In genomic region chr10:126979636-126980151, GRCm38 (mm10) we compare ENCODE assay signal across 8 mouse cellular contexts. TPM values are rescaled to one million over a fixed set of nuclear protein-coding genes. Genes with fewer than 3 reads are reported as not detected.
DNase-seq lines count a peak whose midpoint lies in the region; ATAC-seq and TF ChIP-seq lines count a peak whose summit lies in the region.

No protein-coding gene starts in this region.

- H3K9ac ChIP-seq in forebrain, embryonic 16.5 days (replicated peaks; ENCODE audit: low read depth, low read length): peak overlapping the region; percentile 92
- peak overlapping the region; percentile 99 for H3K9ac ChIP-seq in limb, embryonic 14.5 days (ENCODE audit: low read depth, low read length, severe bottlenecking)

- H3K79me2 ChIP-seq in myocyte (ENCODE audit: control insufficient read depth, insufficient read depth): peaks cover 51% of the 10 kb centered on the region

- peak; percentile 98 for DNase-seq in heart, adult 11 months
- no peak for DNase-seq in heart, postnatal 25 days (ENCODE audit: low spot score)
- DNase-seq in induced T-regulatory cell, adult 2 months (ENCODE audit: low read depth): peak; percentile 53
- no peak for DNase-seq in limb, embryonic 14.5 days (ENCODE audit: low spot score)
- DNase-seq in thymus, postnatal 10 days (ENCODE audit: low spot score in 2 of 2): peak; percentile 25 to 31

- H3K36me3 ChIP-seq in forebrain, embryonic 16.5 days (ENCODE audit: control insufficient read depth, insufficient read depth): no peaks in the 10 kb centered on the region
- H3K36me3 ChIP-seq in limb, embryonic 14.5 days (ENCODE audit: control insufficient read depth, insufficient read depth, low read length): peaks cover 21% of the 10 kb centered on the region
- H3K36me3 ChIP-seq in myocyte (ENCODE audit: control insufficient read depth, insufficient read depth): no peaks in the 10 kb centered on the region

- no peak for TF ChIP-seq POLR2A in limb, embryonic 14.5 days (IDR thresholded peaks at IDR 0.05; ENCODE audit: borderline replicate concordance, extremely low read depth, insufficient read depth, insufficient read length)
- TF ChIP-seq POLR2A in myocyte (IDR thresholded peaks at IDR 0.05; ENCODE audit: insufficient read length, low read depth): peak; percentile 0

- H3K27ac ChIP-seq in brown adipose tissue, adult 24 weeks (replicated peaks; ENCODE audit: low read depth, low read length): peak overlapping the region; percentile 92
- peak overlapping the region; percentile 100 for H3K27ac ChIP-seq in forebrain, embryonic 16.5 days (ENCODE audit: low read length)
- peak overlapping the region; percentile 99 for H3K27ac ChIP-seq in limb, embryonic 14.5 days (replicated peaks; ENCODE audit: low read depth, low read length)

- ATAC-seq in forebrain, embryonic 16.5 days: no peak
- ATAC-seq in limb, embryonic 14.5 days (ENCODE audit: low FRiP score, low read depth): no peak

- intact Hi-C loops in heart, postnatal 25 days (cut with DNase I): no loop called here

- peak overlapping the region; percentile 98 for H3K4me3 ChIP-seq in brown adipose tissue, adult 24 weeks (ENCODE audit: insufficient read depth, low read depth, low read length)
- H3K4me3 ChIP-seq in forebrain, embryonic 16.5 days (replicated peaks; ENCODE audit: low read length): peak overlapping the region; percentile 90
- H3K4me3 ChIP-seq in limb, embryonic 14.5 days (replicated peaks; ENCODE audit: low read length): peak overlapping the region; percentile 97
- H3K4me3 ChIP-seq in myocyte: peak overlapping the region; percentile 84

- no peaks in the 10 kb centered on the region for H3K27me3 ChIP-seq in forebrain, embryonic 16.5 days (replicated peaks; ENCODE audit: control insufficient read depth, insufficient read depth, low read length)
- no peaks in the 10 kb centered on the region for H3K27me3 ChIP-seq in limb, embryonic 14.5 days (ENCODE audit: control insufficient read depth, insufficient read depth, low read length)
- H3K27me3 ChIP-seq in myocyte (ENCODE audit: control insufficient read depth, insufficient read depth, insufficient read length): no peaks in the 10 kb centered on the region

- H3K9me3 ChIP-seq in forebrain, embryonic 16.5 days (ENCODE audit: control insufficient read depth, low read length): no peaks in the 10 kb centered on the region
- no peaks in the 10 kb centered on the region for H3K9me3 ChIP-seq in limb, embryonic 14.5 days (ENCODE audit: control insufficient read depth, low read length)

- H3K4me1 ChIP-seq in brown adipose tissue, adult 24 weeks (ENCODE audit: control insufficient read depth, insufficient read depth, insufficient read length, low read length): peaks cover 27% of the 10 kb centered on the region
- peaks cover 47% of the 10 kb centered on the region for H3K4me1 ChIP-seq in forebrain, embryonic 16.5 days (replicated peaks; ENCODE audit: control insufficient read depth, insufficient read depth, low read length)
- H3K4me1 ChIP-seq in limb, embryonic 14.5 days (ENCODE audit: control insufficient read depth, insufficient read depth, low read length): peaks cover 46% of the 10 kb centered on the region

- H3ac ChIP-seq in myocyte (ENCODE audit: control insufficient read depth, insufficient read length): peak overlapping the region; percentile 91

- WGBS in forebrain, embryonic 16.5 days: 0% methylated on average over 41 of the region's 57 CpGs
- 0% methylated on average over 23 of the region's 57 CpGs for WGBS in limb, embryonic 14.5 days

- H3K4me2 ChIP-seq in forebrain, embryonic 16.5 days (ENCODE audit: low read length): peak overlapping the region; percentile 77
- peak overlapping the region; percentile 98 for H3K4me2 ChIP-seq in limb, embryonic 14.5 days (replicated peaks; ENCODE audit: low read depth, low read length, severe bottlenecking)
- peak overlapping the region; percentile 84 for H3K4me2 ChIP-seq in myocyte (ENCODE audit: low read depth)

TF ChIP-seq in myocyte, 11 proteins besides CTCF, POLR2A, EP300 and RAD21:
- TF ChIP-seq USF1 (IDR thresholded peaks at IDR 0.05; ENCODE audit: low read depth) (no peak), POLR2AphosphoS2 (IDR thresholded peaks at IDR 0.05; ENCODE audit: insufficient read length, low read depth) (no peak), TCF3 (IDR thresholded peaks at IDR 0.05; ENCODE audit: insufficient read length, low read depth) (no peak), REST (IDR thresholded peaks at IDR 0.05; ENCODE audit: insufficient read depth, insufficient read length) (no peak), MAX (IDR thresholded peaks at IDR 0.05; ENCODE audit: low read depth) (no peak), MYOG (IDR thresholded peaks at IDR 0.05; ENCODE audit: control insufficient read depth in 1 of 3, insufficient read depth in 1 of 3, insufficient read length in 2 of 3, low read depth in 2 of 3) (no peak), MYOD1 (IDR thresholded peaks at IDR 0.05; ENCODE audit: control insufficient read depth in 1 of 3, insufficient read length in 2 of 3, low read depth in 2 of 3) (no peak), SRF (IDR thresholded peaks at IDR 0.05; ENCODE audit: control insufficient read depth, insufficient read length, low read depth) (no peak), CEBPB (IDR thresholded peaks at IDR 0.05; ENCODE audit: insufficient read depth, poor library complexity, severe bottlenecking) (no peak), E2F4 (IDR thresholded peaks at IDR 0.05; ENCODE audit: insufficient read depth) (no peak), TCF12 (IDR thresholded peaks at IDR 0.05; ENCODE audit: insufficient read depth, poor library complexity, severe bottlenecking) (no peak)

RNA-seq across cellular contexts. Expression of gene Ctdsp2, which starts 1.2 kb away (rescaled TPM):
- total RNA-seq in heart, postnatal 25 days (2021): 100 to 1,000 TPM; 104 to 110 TPM
- 42.7 and 48.6 TPM in 2 replicates for polyA plus RNA-seq in brown adipose tissue, adult 24 weeks (2012; ENCODE audit: insufficient read depth, insufficient read length, missing spikeins)
- 22.9 and 27.6 TPM in 2 replicates for polyA plus RNA-seq in forebrain, embryonic 16.5 days (2015; fragmentation: Nextera tagmentation; extraction: Ambion mirVana)
- 230 and 284 TPM in 2 replicates for polyA plus RNA-seq in limb, embryonic 14.5 days (2012; rRNA removed)
- polyA plus RNA-seq in limb, embryonic 14.5 days (2014; fragmentation: Nextera tagmentation; extraction: Ambion mirVana): 143 and 153 TPM in 2 replicates
- 65.0 TPM for polyA plus RNA-seq in myocyte (2012; fragmentation: generic; extraction: Trizol)

RNA-seq across cellular contexts. Expression of gene Avil, which starts 20.8 kb away (rescaled TPM):
- total RNA-seq in heart, postnatal 25 days (2021): under 1 TPM; 0.14 to 0.39 TPM
- polyA plus RNA-seq in brown adipose tissue, adult 24 weeks (2012; ENCODE audit: insufficient read depth, insufficient read length, missing spikeins): not detected in 2 replicates
- polyA plus RNA-seq in forebrain, embryonic 16.5 days (2015; fragmentation: Nextera tagmentation; extraction: Ambion mirVana): 0.15 and 0.40 TPM in 2 replicates
- polyA plus RNA-seq in limb, embryonic 14.5 days (2012; rRNA removed): 0.35 and 0.45 TPM in 2 replicates
- 0.22 and 0.28 TPM in 2 replicates for polyA plus RNA-seq in limb, embryonic 14.5 days (2014; fragmentation: Nextera tagmentation; extraction: Ambion mirVana)
- 33.3 TPM for polyA plus RNA-seq in myocyte (2012; fragmentation: generic; extraction: Trizol)

RNA-seq across cellular contexts. Expression of gene Tsfm, which starts 50.9 kb away (rescaled TPM):
- total RNA-seq in heart, postnatal 25 days (2021): 10 to 100 TPM; 66.1 to 67.4 TPM
- polyA plus RNA-seq in brown adipose tissue, adult 24 weeks (2012; ENCODE audit: insufficient read depth, insufficient read length, missing spikeins): 67.3 and 73.2 TPM in 2 replicates
- polyA plus RNA-seq in forebrain, embryonic 16.5 days (2015; fragmentation: Nextera tagmentation; extraction: Ambion mirVana): 60.8 and 66.0 TPM in 2 replicates
- polyA plus RNA-seq in limb, embryonic 14.5 days (2012; rRNA removed): 55.8 and 59.7 TPM in 2 replicates
- 65.2 and 69.0 TPM in 2 replicates for polyA plus RNA-seq in limb, embryonic 14.5 days (2014; fragmentation: Nextera tagmentation; extraction: Ambion mirVana)
- 53.7 TPM for polyA plus RNA-seq in myocyte (2012; fragmentation: generic; extraction: Trizol)

Comparison
In these comparisons a context has a peak if more than half of its experiments do, and no peak if none do; other contexts are left out.
1. DNase-seq: peak in heart, adult 11 months (single experiment), induced T-regulatory cell, adult 2 months (single experiment) and thymus, postnatal 10 days (2 of 2); none in heart, postnatal 25 days (single experiment) and limb, embryonic 14.5 days (single experiment).
2. RNA of gene Avil, which starts 20.8 kb away (polyA plus RNA-seq): 33.3 TPM in myocyte (single experiment); 0.22 to 0.45 TPM in limb, embryonic 14.5 days, 0.15 to 0.40 TPM in forebrain, embryonic 16.5 days and not detected in brown adipose tissue, adult 24 weeks; every median in the first group is over 10 times any median in the second.
3. Peak in every context shown above with its lines, with median percentiles within 50 percentile points of each other: H3K27ac ChIP-seq, H3K4me3 ChIP-seq and H3K4me2 ChIP-seq.